ENCODE assay signal across 8 mouse cellular contexts in the genomic region with DNA sequence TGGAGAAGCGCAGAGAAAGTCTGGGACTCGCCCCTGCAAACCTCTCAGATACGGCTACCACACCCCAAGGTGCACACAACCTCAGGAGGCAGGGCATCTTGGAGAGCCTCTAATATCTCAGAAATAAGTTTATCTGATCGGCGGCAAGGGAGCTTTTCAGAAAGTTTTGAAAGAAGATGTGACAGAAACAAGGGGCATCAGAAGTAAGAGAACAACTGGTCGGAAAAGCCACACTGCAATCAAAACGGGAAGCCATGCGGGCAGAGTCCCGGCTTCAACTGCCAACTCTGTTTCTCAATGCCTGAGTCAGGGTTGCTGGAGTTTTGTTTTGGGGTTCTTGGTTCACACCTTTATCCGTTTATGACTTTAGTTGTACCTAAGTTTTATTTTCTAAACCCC. TPM values are rescaled to one million over a fixed set of nuclear protein-coding genes. Genes with fewer than 3 reads are reported as not detected.
A peak's percentile ranks its signal among the peaks of the same experiment; 100 is the strongest.
DNase-seq lines count a peak whose midpoint lies in the region; ATAC-seq and TF ChIP-seq lines count a peak whose summit lies in the region.

No protein-coding gene starts in this region.

- H3K9ac ChIP-seq in forebrain, embryonic 16.5 days (replicated peaks; ENCODE audit: low read depth, low read length), result no peak overlapping the region; the same call in 1 of the 2 replicates
- peak overlapping the region; percentile 68 for H3K9ac ChIP-seq in liver, embryonic 12.5 days
- H3K9ac ChIP-seq in stomach, embryonic 15.5 days, result peak overlapping the region; percentile 63

- H3K27ac ChIP-seq in testis, adult 2 months (ENCODE audit: control insufficient read depth, insufficient read depth, low read depth, low read length), result no peak overlapping the region; the same call in 1 of the 2 replicates
- H3K27ac ChIP-seq in forebrain, embryonic 16.5 days (ENCODE audit: low read length), result no peak overlapping the region
- H3K27ac ChIP-seq in liver, embryonic 12.5 days, result peak overlapping the region; percentile 23; the same call in 1 of the 2 replicates
- peak overlapping the region; percentile 83 for H3K27ac ChIP-seq in stomach, embryonic 15.5 days

- no peaks in the 10 kb centered on the region; the same call in 1 of the 2 replicates for H3K27me3 ChIP-seq in testis, adult 2 months (ENCODE audit: control insufficient read depth, insufficient read depth, low read length)
- H3K27me3 ChIP-seq in forebrain, embryonic 16.5 days (replicated peaks; ENCODE audit: control insufficient read depth, insufficient read depth, low read length), result peaks cover 7% of the 10 kb centered on the region
- peaks cover 71% of the 10 kb centered on the region for H3K27me3 ChIP-seq in liver, embryonic 12.5 days (replicated peaks)
- no peaks in the 10 kb centered on the region for H3K27me3 ChIP-seq in stomach, embryonic 15.5 days (replicated peaks)

- TF ChIP-seq POLR2A in testis, adult 2 months (IDR thresholded peaks at IDR 0.05; ENCODE audit: control insufficient read depth, low read depth, low read length), result no peak

- H3K4me3 ChIP-seq in testis, adult 2 months (ENCODE audit: control insufficient read depth, low read depth, low read length), result peak overlapping the region; percentile 61; the same call in 1 of the 2 replicates
- H3K4me3 ChIP-seq in forebrain, embryonic 16.5 days (replicated peaks; ENCODE audit: low read length), result peak overlapping the region; percentile 64
- H3K4me3 ChIP-seq in liver, embryonic 12.5 days, result peak overlapping the region; percentile 65
- peak overlapping the region; percentile 74 for H3K4me3 ChIP-seq in stomach, embryonic 15.5 days (replicated peaks)

- no peaks in the 10 kb centered on the region for H3K36me3 ChIP-seq in testis, adult 2 months (ENCODE audit: control insufficient read depth, insufficient read depth, low read length)
- no peaks in the 10 kb centered on the region for H3K36me3 ChIP-seq in forebrain, embryonic 16.5 days (ENCODE audit: control insufficient read depth, insufficient read depth)
- no peaks in the 10 kb centered on the region for H3K36me3 ChIP-seq in liver, embryonic 12.5 days
- H3K36me3 ChIP-seq in stomach, embryonic 15.5 days, result no peaks in the 10 kb centered on the region

- no peaks in the 10 kb centered on the region for H3K9me3 ChIP-seq in forebrain, embryonic 16.5 days (ENCODE audit: control insufficient read depth, low read length)
- no peaks in the 10 kb centered on the region for H3K9me3 ChIP-seq in liver, embryonic 12.5 days (replicated peaks)
- H3K9me3 ChIP-seq in stomach, embryonic 15.5 days, result no peaks in the 10 kb centered on the region

- no peak for DNase-seq in testis, postnatal 14 days (ENCODE audit: low spot score)
- DNase-seq in gastrocnemius, adult 18-20 months (ENCODE audit: low spot score), result no peak
- no peak for DNase-seq in cerebellum, postnatal 4 days (ENCODE audit: low spot score in 2 of 2)
- no peak for DNase-seq in adrenal gland, adult 8-10 months

- H3K4me2 ChIP-seq in forebrain, embryonic 16.5 days (ENCODE audit: low read length), result peak overlapping the region; percentile 100
- H3K4me2 ChIP-seq in liver, embryonic 12.5 days, result peak overlapping the region; percentile 89
- peak overlapping the region; percentile 82 for H3K4me2 ChIP-seq in stomach, embryonic 15.5 days

- WGBS in forebrain, embryonic 16.5 days, result 33% methylated on average over 10 of the region's 10 CpGs
- 5% methylated on average over 10 of the region's 10 CpGs for WGBS in liver, embryonic 12.5 days (ENCODE audit: insufficient replicate concordance)
- 13% methylated on average over 10 of the region's 10 CpGs for WGBS in stomach, embryonic 15.5 days

- no peak for TF ChIP-seq CTCF in testis, adult 2 months (IDR thresholded peaks at IDR 0.05; ENCODE audit: control insufficient read depth, insufficient read depth, insufficient replicate concordance, low read depth, low read length)

- H3K4me1 ChIP-seq in testis, adult 2 months (ENCODE audit: control insufficient read depth, insufficient read depth, low read length), result peaks cover 5% of the 10 kb centered on the region; the same call in 1 of the 2 replicates
- H3K4me1 ChIP-seq in forebrain, embryonic 16.5 days (replicated peaks; ENCODE audit: control insufficient read depth, insufficient read depth, low read length), result peaks cover 10% of the 10 kb centered on the region
- peaks cover 59% of the 10 kb centered on the region for H3K4me1 ChIP-seq in liver, embryonic 12.5 days
- H3K4me1 ChIP-seq in stomach, embryonic 15.5 days, result peaks cover 36% of the 10 kb centered on the region

- ATAC-seq in forebrain, embryonic 16.5 days, result no peak
- no peak for ATAC-seq in liver, embryonic 12.5 days
- ATAC-seq in stomach, embryonic 15.5 days (ENCODE audit: insufficient read depth, low FRiP score, low read depth), result no peak

RNA-seq across cellular contexts. Expression of a gene that starts 2.3 kb away (rescaled TPM):
- 0.89 and 1.1 TPM in 2 replicates for polyA plus RNA-seq in testis, adult 2 months (2012; rRNA removed)
- polyA plus RNA-seq in forebrain, embryonic 16.5 days (2015; fragmentation: Nextera tagmentation; extraction: Ambion mirVana), result 8.3 and 9.9 TPM in 2 replicates
- polyA plus RNA-seq in liver, embryonic 12.5 days (2016; fragmentation: Nextera tagmentation; extraction: Ambion mirVana), result 10.7 and 10.8 TPM in 2 replicates
- 42.4 and 43.1 TPM in 2 replicates for polyA plus RNA-seq in stomach, embryonic 15.5 days (2015; fragmentation: Nextera tagmentation; extraction: Ambion mirVana)
- 100 to 1,000 TPM in 1 of 2 experiments, 10 to 100 TPM in 1; 89.6 to 103 TPM for total RNA-seq in gastrocnemius, adult 18-20 months (2021)
- total RNA-seq in adrenal gland, adult 8-10 months (2022), result 10 to 100 TPM; 15.2 to 23.8 (median 18.2) TPM

RNA-seq across cellular contexts. Expression of a gene that starts 56.3 kb away (rescaled TPM):
- polyA plus RNA-seq in testis, adult 2 months (2012; rRNA removed), result 30.4 and 36.9 TPM in 2 replicates
- 16.6 and 22.5 TPM in 2 replicates for polyA plus RNA-seq in forebrain, embryonic 16.5 days (2015; fragmentation: Nextera tagmentation; extraction: Ambion mirVana)
- 299 and 300 TPM in 2 replicates for polyA plus RNA-seq in liver, embryonic 12.5 days (2016; fragmentation: Nextera tagmentation; extraction: Ambion mirVana)
- polyA plus RNA-seq in stomach, embryonic 15.5 days (2015; fragmentation: Nextera tagmentation; extraction: Ambion mirVana), result 107 and 111 TPM in 2 replicates
- total RNA-seq in gastrocnemius, adult 18-20 months (2021), result 10 to 100 TPM; 54.3 to 62.4 TPM
- total RNA-seq in adrenal gland, adult 8-10 months (2022), result 10 to 100 TPM; 46.5 to 65.7 (median 56.5) TPM

Comparison
In these comparisons a context has a peak if more than half of its experiments do, and no peak if none do; other contexts are left out.
1. H3K27ac ChIP-seq: peak in liver, embryonic 12.5 days (single experiment) and stomach, embryonic 15.5 days (single experiment); none in testis, adult 2 months (single experiment) and forebrain, embryonic 16.5 days (single experiment).
2. Peak in every context shown above with its lines, with median percentiles within 50 percentile points of each other: H3K4me3 ChIP-seq and H3K4me2 ChIP-seq.